Mouse (Mus musculus) hindbrain, embryonic 15.5 days (tissue): ENCODE measurements around the gene Pnmal1. TPM values are rescaled to one million over a fixed set of nuclear protein-coding genes. Genes with fewer than 3 reads are reported as not detected.

ENCODE experiments used
- ATAC-seq: fragments of 200-750 bp; cut with Nextera tagmentation; 2 replicates; pipeline ENCODE4 v1.8.0; 2017; ENCODE audit warnings: low read depth, moderate number of reproducible peaks, moderate TSS enrichment; ENCODE audit not compliant: low FRiP score
- H3K27ac ChIP-seq: fragments of 300-500 bp; sonication (generic); replicated peaks from 2 replicates; pipeline ENCODE4 v1.5.1; 2015; ENCODE audit warnings: mild to moderate bottlenecking, inconsistent platforms
- H3K27me3 ChIP-seq: fragments of 300-500 bp; sonication (generic); 2 replicates; pipeline ENCODE4 v1.6.1; 2015; ENCODE audit warnings: control low read depth, inconsistent platforms
- H3K36me3 ChIP-seq: fragments of 300-500 bp; sonication (generic); 2 replicates; pipeline ENCODE4 v1.6.1; 2015; ENCODE audit warnings: control low read depth, inconsistent platforms
- H3K4me1 ChIP-seq: fragments of 300-500 bp; sonication (generic); replicated peaks from 2 replicates; pipeline ENCODE4 v1.6.1; 2015; ENCODE audit warnings: control low read depth, inconsistent platforms
- H3K4me2 ChIP-seq: fragments of 300-500 bp; sonication (generic); 2 replicates; pipeline ENCODE4 v1.6.1; 2015; ENCODE audit warnings: moderate library complexity, mild to moderate bottlenecking, inconsistent platforms
- H3K4me3 ChIP-seq: fragments of 300-500 bp; sonication (generic); 2 replicates; pipeline ENCODE4 v1.5.1; 2015; ENCODE audit warnings: mild to moderate bottlenecking, inconsistent platforms
- H3K9ac ChIP-seq: fragments of 300-500 bp; sonication (generic); 2 replicates; pipeline ENCODE4 v1.6.1; 2015; ENCODE audit warnings: inconsistent platforms
- H3K9me3 ChIP-seq: fragments of 300-500 bp; sonication (generic); 2 replicates; pipeline ENCODE4 v1.6.1; 2016; ENCODE audit warnings: control low read depth, inconsistent platforms
- WGBS: fragments of 180-500 bp; shearing (Covaris S2); methylation state at CpG from one replicate; pipeline ENCODE4 v1.1.7; 2015; 5-methylcytosine and 5-hydroxymethylcytosine counted together
- polyA plus RNA-seq: library from polyadenylated mRNA; unstranded; fragments of >200 nt; fragmentation: Nextera tagmentation; extraction: Ambion mirVana; gene quantifications from 2 replicates; pipeline ENCODE4 v1.2.1, GENCODE M21; 2015

Gene Pnmal1
- polyA plus RNA-seq, 1 experiment from 2014 or later: 57.5 TPM

DNA sequence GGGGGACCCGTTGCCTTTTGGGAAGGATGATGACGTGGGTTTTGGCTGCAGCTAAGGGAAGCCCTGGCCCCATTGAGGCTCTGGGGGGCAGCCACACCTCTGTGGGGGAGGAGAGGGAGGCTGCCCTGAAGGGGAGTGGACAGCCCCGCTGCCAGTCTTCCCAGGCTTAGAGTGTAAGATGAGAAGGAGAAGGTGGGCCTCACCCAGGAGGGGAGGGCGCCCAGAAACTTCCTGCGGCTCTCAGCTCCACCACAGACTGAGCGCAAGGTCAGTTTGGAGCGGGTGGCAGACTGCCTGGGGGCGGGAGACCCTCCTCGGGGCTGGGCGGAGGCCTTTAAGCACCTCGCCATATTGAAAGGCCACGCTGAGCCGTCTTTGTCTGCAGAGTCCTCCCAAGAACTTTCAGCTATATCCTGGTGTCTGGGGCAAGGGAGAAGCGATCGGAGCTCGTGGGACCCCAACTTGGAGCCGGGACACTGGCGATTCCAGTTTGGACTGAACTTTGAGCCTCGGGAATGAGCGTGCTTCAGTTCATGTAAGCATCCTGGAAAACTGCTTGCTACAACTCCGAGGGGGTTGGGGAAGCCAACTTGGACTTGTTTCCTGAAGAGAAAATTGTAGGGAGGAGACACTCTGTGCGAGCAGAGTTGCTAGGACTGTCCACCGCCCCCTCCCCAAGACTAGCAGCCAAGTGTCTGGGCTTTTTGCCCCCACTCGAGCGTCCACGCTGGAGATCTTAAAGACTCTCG is 34.3 kb downstream of the Pnmal1 start:
- Histone ChIP-seq H3K4me3 (peak overlapping the region; percentile 36), H3K4me1 (peaks cover 49% of the 10 kb centered on the region), H3K9me3 (no peaks in the 10 kb centered on the region), H3K27me3 (no peaks in the 10 kb centered on the region), H3K36me3 (no peaks in the 10 kb centered on the region), H3K9ac (peak overlapping the region; percentile 36), H3K27ac (peak overlapping the region; percentile 64), H3K4me2 (peak overlapping the region; percentile 44)
- peak; percentile 75 for ATAC-seq
- 9% methylated on average over 27 of the region's 27 CpGs for WGBS

DNA sequence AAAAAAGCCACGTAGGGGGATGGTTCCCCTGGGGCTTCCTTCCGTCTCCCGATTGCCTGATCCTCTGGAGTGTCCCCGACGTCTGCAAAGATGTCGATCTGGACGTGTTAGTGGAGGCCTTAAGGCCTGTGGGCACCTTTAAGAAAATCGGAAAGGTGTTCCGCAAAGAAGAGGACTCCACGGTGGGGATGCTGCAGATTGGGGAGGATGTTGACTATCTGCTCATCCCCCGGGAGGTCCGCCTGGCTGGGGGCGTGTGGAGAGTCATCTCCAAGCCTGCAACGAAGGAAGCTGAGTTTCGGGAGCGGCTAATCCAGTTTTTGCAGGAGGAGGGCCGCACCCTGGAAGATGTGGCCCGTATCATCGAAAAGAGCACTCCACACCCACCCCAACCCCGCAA is 34.9 kb downstream of the Pnmal1 start:
- Histone ChIP-seq H3K4me2 (peak overlapping the region; percentile 44), H3K4me3 (peak overlapping the region; percentile 36), H3K27me3 (no peaks in the 10 kb centered on the region), H3K9me3 (no peaks in the 10 kb centered on the region), H3K36me3 (no peaks in the 10 kb centered on the region), H3K4me1 (peaks cover 47% of the 10 kb centered on the region), H3K9ac (peak overlapping the region; percentile 36; the same call in 1 of the 2 replicates), H3K27ac (peak overlapping the region; percentile 64)
- WGBS: 16% methylated on average over 20 of the region's 20 CpGs
- ATAC-seq: no peak

DNA sequence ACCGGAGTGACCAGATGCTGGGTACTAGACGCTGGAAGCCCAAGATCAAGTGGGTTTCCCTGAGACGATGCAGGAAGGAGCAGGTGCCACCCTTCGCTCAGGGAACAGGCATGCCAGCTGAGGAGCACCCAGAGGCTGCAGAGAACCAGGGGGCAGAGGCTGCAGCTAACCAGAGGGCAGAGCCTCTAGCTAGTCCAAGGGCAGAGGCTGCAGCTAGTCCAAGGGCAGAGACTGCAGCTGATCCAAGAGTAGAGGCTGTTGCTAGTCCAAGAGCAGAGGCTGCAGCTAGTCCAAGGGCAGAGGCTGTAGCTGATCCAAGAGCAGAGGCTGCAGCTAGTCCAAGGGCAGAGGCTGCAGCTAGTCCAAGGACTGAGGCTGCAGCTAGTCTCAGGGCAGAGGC is 35.9 kb downstream of the Pnmal1 start:
- no peak overlapping the region for H3K27ac ChIP-seq
- H3K4me3 ChIP-seq: peak overlapping the region; percentile 36
- H3K36me3 ChIP-seq: no peaks in the 10 kb centered on the region
- no peaks in the 10 kb centered on the region for H3K27me3 ChIP-seq
- H3K4me1 ChIP-seq: peaks cover 43% of the 10 kb centered on the region
- 87% methylated on average over 4 of the region's 4 CpGs for WGBS
- H3K4me2 ChIP-seq: peak overlapping the region; percentile 44
- no peak for ATAC-seq
- no peak overlapping the region for H3K9ac ChIP-seq
- H3K9me3 ChIP-seq: no peaks in the 10 kb centered on the region

DNA sequence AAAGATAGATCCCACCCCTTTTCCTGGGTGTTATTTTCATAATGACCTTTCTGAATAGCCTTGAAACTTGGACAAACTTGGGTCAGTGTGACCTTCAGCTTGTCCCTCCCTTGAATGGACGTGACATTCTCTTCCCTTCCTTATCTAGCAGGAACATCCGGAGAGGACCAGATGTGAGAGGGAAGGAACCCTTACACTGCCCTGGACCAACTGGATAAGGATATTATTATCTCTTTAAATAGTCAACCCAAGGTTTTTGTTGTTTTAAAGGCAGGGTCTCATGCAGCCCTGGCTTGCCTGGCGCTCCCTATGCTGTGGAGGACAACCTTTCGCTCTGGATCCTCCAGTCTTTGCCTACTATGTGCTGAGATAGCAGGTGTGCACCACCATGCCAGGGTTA is 39.8 kb downstream of the Pnmal1 start:
- no peak overlapping the region for H3K27ac ChIP-seq
- no peak overlapping the region for H3K4me2 ChIP-seq
- H3K4me1 ChIP-seq: peaks cover 18% of the 10 kb centered on the region; the same call in 1 of the 2 replicates
- ATAC-seq: no peak
- 72% methylated on average over 4 of the region's 4 CpGs for WGBS
- H3K9ac ChIP-seq: no peak overlapping the region
- peaks cover 6% of the 10 kb centered on the region for H3K36me3 ChIP-seq
- H3K9me3 ChIP-seq: no peaks in the 10 kb centered on the region
- no peaks in the 10 kb centered on the region for H3K27me3 ChIP-seq
- no peak overlapping the region for H3K4me3 ChIP-seq

DNA sequence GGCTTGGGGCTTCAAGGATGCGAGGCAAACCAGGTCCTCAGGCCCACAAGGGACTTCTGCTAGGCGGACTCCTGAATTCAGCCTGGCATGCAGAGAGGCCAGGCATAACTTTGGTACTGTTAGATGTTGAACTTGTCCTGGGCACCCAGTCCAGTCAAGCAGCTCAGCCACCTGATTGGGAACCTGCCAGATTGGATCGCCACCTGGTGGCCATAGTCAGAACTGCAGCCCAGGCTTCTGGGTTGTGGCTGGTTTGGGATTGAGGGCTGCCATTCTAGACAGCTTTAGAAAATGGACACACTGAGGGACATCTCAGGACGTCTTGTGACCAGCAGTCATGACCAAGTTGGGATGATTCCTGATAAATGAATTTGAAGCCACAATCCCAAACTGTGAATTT is 40.2 kb downstream of the Pnmal1 start:
- no peak overlapping the region for H3K4me3 ChIP-seq
- H3K4me1 ChIP-seq: peaks cover 15% of the 10 kb centered on the region; the same call in 1 of the 2 replicates
- no peak overlapping the region for H3K27ac ChIP-seq
- H3K4me2 ChIP-seq: no peak overlapping the region
- no peaks in the 10 kb centered on the region for H3K27me3 ChIP-seq
- H3K9me3 ChIP-seq: no peaks in the 10 kb centered on the region
- peak; percentile 10; the same call in 1 of the 2 replicates for ATAC-seq
- H3K9ac ChIP-seq: no peak overlapping the region
- 28% methylated on average over 4 of the region's 4 CpGs for WGBS
- H3K36me3 ChIP-seq: peaks cover 8% of the 10 kb centered on the region

DNA sequence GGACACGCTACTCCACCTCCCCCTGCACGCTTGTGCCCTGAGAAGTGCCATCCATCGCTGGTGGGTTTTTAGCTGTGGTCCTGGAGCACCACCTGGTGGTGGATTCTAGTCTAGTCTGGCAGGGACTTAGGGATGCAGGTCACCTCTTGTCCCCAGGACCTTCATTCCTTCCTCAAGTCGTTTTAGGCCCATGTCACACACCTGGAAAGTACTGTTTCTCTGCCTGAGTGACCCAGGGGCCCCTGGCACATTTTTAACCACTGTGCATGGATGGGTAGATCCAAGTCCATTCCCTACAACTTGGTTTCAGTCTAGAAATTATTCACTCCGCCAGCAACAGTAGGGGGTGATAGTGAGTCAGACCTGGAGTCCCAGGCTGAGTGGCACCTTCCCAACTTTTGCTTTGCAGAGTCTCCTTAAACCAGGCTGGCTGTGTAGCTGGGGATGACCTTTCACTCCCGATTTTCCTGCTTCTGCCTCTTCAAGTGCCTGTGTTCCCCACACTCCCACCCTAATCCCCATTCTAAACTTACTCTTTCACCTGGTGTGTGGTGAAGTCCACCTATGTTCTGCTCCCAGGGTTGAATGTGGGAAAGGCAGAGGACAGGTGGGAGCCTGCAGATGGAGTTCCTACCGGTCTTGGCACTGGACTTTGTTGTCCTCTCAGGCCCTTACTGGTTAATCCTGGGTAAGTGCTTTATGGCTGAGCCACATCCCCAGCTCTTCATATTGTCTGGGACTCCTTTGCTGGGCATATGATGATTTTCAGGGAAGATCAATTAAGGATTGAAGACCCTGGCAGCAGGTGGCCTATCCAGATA is 43.1 kb downstream of the Pnmal1 start:
- no peak overlapping the region for H3K4me2 ChIP-seq
- H3K27ac ChIP-seq: no peak overlapping the region
- H3K36me3 ChIP-seq: peaks cover 30% of the 10 kb centered on the region
- no peak overlapping the region for H3K9ac ChIP-seq
- 9% methylated on average over 7 of the region's 7 CpGs for WGBS
- H3K4me3 ChIP-seq: no peak overlapping the region
- peaks cover 5% of the 10 kb centered on the region; the same call in 1 of the 2 replicates for H3K4me1 ChIP-seq
- H3K9me3 ChIP-seq: no peaks in the 10 kb centered on the region
- H3K27me3 ChIP-seq: no peaks in the 10 kb centered on the region
- peak; percentile 69 for ATAC-seq

DNA sequence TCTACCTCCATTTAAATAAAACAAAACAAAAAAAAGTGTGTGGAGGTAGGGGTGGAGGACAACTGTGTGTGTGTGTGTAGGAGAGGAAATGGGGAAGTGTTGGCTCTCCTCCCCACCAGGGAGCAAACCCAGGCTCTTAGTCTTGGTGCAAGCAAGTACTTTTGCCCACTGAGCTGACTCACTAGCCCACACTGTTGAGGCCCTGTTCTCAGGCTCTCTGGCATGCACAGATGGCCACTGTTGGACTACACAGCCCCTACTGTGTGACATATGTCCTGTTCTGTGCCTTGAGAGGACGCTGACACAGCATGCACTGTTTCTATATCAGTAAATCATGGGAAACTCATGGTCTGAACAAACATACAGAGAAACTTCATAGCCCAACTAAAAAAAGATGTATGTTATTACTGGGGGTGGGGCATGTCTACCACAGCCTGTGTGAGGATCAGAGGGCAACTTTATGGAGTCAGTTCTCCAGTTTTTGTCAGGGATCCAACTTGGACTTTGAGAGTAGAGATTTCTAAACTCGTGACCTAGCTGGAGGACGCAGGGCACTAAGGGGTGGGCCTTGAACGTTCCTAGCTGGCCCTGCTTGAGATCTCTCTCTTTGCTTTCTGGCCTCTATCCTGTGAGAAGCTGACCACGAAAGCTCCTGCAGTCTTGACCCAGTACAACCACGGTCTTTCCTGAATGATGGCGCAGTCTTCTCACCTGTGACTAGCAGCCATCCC is 43.9 kb downstream of the Pnmal1 start:
- Histone ChIP-seq H3K9ac (no peak overlapping the region), H3K27ac (no peak overlapping the region), H3K4me3 (no peak overlapping the region), H3K4me1 (peaks cover 5% of the 10 kb centered on the region; the same call in 1 of the 2 replicates), H3K36me3 (peaks cover 37% of the 10 kb centered on the region), H3K9me3 (no peaks in the 10 kb centered on the region), H3K4me2 (no peak overlapping the region), H3K27me3 (no peaks in the 10 kb centered on the region)
- 77% methylated on average over 7 of the region's 7 CpGs for WGBS
- ATAC-seq: no peak

DNA sequence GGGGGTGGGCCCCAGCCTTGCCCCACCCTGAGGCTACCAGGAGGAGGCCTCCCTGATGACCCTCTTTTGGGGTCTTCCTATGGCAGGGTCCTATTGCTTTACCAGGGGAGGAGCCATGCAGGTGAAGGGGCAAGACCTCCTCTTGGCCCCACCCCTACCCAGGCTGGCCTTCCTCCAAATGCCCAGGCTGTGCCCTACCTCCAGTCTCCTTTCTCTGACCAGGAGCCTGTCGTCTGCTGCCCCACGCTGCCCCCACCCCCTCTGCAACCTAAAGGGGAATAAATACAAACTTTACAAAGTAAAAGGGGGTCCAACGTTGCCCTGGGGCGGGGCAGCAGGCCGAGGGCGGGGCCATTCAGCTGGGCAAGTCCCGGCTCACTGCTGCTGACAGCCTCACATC is 45.2 kb downstream of the Pnmal1 start:
- Histone ChIP-seq H3K9ac (no peak overlapping the region), H3K4me2 (no peak overlapping the region), H3K36me3 (peaks cover 49% of the 10 kb centered on the region), H3K4me3 (no peak overlapping the region), H3K27me3 (no peaks in the 10 kb centered on the region), H3K9me3 (no peaks in the 10 kb centered on the region), H3K27ac (no peak overlapping the region), H3K4me1 (0 out of 2 replicates have a peak, but pooled peaks cover 3% of the 10 kb centered on the region)
- WGBS: 91% methylated on average over 7 of the region's 7 CpGs
- no peak for ATAC-seq

DNA sequence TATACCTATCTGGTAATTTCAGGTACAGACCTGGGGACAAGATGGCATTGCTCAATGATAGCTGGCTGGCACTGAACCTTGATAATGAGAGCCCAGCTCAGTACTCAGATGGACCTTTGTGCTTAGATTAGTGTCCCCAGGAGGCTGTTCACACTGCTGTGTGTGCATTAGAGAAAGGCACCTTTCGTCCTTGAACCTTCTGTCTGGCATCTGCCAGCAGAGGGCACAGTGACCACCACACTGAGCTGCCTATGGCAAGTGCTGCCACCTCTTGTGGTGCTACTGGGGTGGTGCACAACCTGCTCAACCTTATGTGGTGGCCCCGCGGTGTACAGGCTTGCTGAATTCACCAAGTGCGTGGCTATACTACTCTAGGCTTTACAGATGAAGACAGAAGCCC is 47.8 kb downstream of the Pnmal1 start:
- ATAC-seq: no peak
- Histone ChIP-seq H3K4me3 (no peak overlapping the region), H3K36me3 (peaks cover 74% of the 10 kb centered on the region), H3K9me3 (no peaks in the 10 kb centered on the region), H3K27me3 (no peaks in the 10 kb centered on the region), H3K4me2 (no peak overlapping the region), H3K27ac (no peak overlapping the region), H3K9ac (no peak overlapping the region), H3K4me1 (no peaks in the 10 kb centered on the region)
- WGBS: 76% methylated on average over 4 of the region's 4 CpGs

DNA sequence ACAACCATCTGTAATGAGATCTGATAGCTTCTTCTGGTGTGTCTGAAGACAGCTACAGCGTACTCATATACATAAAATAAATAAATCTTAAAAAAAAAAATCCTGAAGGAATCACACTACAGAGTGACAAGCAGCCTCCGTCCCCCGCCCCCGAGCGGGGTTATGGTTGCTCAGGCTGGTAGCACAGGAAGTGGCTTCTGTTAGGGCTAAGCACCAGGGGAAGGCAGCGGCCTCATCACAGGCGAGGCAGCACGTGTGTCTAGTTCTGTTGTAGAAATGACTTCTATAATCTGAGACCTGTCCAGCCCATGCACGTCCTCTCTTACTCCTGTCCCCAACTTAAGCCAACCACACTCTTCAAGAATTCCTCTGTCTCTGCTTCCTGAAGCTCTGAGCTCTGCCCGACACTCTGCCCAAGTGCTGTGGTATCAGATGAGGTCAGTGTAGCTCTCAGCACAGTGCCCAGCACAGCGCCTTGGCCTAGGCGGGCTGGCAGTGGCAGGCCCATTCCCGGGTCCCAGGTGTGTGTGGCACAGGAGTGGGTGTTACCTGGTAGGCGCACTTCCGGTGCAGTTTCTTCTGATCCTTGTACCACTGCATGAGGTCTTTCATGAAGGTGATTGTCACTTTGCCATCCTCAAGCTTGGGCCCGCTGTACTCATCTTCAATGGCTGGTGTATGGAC is 50.0 kb downstream of the Pnmal1 start:
- H3K27me3 ChIP-seq: no peaks in the 10 kb centered on the region
- H3K9me3 ChIP-seq: no peaks in the 10 kb centered on the region
- ATAC-seq: no peak
- H3K27ac ChIP-seq: no peak overlapping the region
- H3K36me3 ChIP-seq: peaks cover 86% of the 10 kb centered on the region
- no peak overlapping the region for H3K4me3 ChIP-seq
- H3K4me2 ChIP-seq: no peak overlapping the region
- H3K9ac ChIP-seq: no peak overlapping the region
- WGBS: 94% methylated on average over 16 of the region's 16 CpGs
- no peaks in the 10 kb centered on the region for H3K4me1 ChIP-seq

DNA sequence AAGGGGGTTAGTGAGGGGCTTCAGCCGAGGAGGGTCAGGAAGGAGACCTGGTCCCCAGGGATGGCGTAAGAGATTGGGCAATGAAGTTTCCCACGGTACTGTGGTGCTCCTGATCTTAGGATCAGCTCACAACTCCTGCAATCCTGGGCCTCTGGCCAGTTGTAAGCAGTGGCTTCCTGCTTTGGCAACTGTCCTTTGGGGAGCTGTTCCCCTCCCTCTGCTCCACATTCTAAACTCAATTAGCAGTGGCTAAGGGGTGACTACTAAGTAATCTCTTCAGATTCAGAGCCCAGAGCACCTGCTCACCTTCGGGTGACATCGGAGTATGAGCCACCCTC is 50.5 kb downstream of the Pnmal1 start:
- peaks cover 90% of the 10 kb centered on the region for H3K36me3 ChIP-seq
- H3K27me3 ChIP-seq: no peaks in the 10 kb centered on the region
- no peak overlapping the region for H3K4me3 ChIP-seq
- H3K9me3 ChIP-seq: no peaks in the 10 kb centered on the region
- 89% methylated on average over 5 of the region's 5 CpGs for WGBS
- no peak for ATAC-seq
- H3K9ac ChIP-seq: no peak overlapping the region
- no peak overlapping the region for H3K4me2 ChIP-seq
- no peak overlapping the region for H3K27ac ChIP-seq
- no peaks in the 10 kb centered on the region for H3K4me1 ChIP-seq
